Mouse (Mus musculus): Measurements from ENCODE around the gene Pramef8. TPM values are rescaled to one million over a fixed set of nuclear protein-coding genes. Genes with fewer than 3 reads are reported as not detected.
"Not testable (repeated sequence)": the region's sequence is repeated elsewhere in the genome, so short reads cannot be mapped to it uniquely, and the experiment has no call there.

Gene Pramef8
- polyA plus RNA-seq, 1 experiment from 2014 or later = 22.5 TPM

GRCm38 (mm10) chr4:143413621-143414020, 1.4 kb downstream of the Pramef8 start:
- no peak for ATAC-seq (ENCODE audit: low FRiP score, low read depth)
- WGBS = 100% methylated on average over 1 of the region's 1 CpGs
- Histone ChIP-seq H3K36me3 (peaks cover 38% of the 10 kb centered on the region), H3K4me1 (replicated peaks) (peaks cover 8% of the 10 kb centered on the region), H3K9ac (no peak overlapping the region), H3K9me3 (0 out of 2 replicates have a peak, but pooled peaks cover 4% of the 10 kb centered on the region), H3K27ac (replicated peaks) (no peak overlapping the region), H3K27me3 (0 out of 2 replicates have a peak, but pooled peaks cover 3% of the 10 kb centered on the region), H3K4me2 (peak overlapping the region; percentile 55; the same call in 1 of the 2 replicates), H3K4me3 (no peak overlapping the region)

DNA sequence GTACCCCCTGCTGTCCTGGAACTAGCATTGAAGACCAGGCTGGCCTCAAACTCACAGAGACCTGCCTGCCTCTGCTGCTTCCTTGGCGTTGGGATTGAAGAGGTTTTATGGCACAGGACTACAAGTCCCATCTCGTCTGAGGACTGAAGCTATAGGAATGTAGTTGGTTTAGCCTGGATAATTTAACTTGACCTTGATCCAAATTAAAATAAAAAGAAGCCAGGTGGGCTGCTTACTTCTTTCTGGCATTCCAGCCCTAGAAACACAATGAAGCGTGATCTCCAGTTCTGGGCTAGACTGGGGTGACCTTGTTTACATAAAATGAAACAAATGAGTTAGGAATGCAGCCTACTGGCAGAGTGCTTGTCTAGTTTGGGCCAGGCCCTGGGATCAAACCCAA, 1.9 kb downstream of the Pramef8 start:
- H3K4me2 ChIP-seq = no peak overlapping the region
- H3K36me3 ChIP-seq = peaks cover 43% of the 10 kb centered on the region
- H3K4me3 ChIP-seq = no peak overlapping the region
- 94% methylated on average over 3 of the region's 3 CpGs for WGBS
- H3K27ac ChIP-seq (replicated peaks) = no peak overlapping the region
- H3K27me3 ChIP-seq = no peaks in the 10 kb centered on the region
- no peak for ATAC-seq (ENCODE audit: low FRiP score, low read depth)
- H3K9ac ChIP-seq = no peak overlapping the region
- peaks cover 8% of the 10 kb centered on the region for H3K4me1 ChIP-seq (replicated peaks)
- H3K9me3 ChIP-seq = 0 out of 2 replicates have a peak, but pooled peaks cover 4% of the 10 kb centered on the region

GRCm38 (mm10) chr4:143426770-143427169, 14.5 kb downstream of the Pramef8 start:
- H3K36me3 ChIP-seq = peaks cover 12% of the 10 kb centered on the region; the same call in 1 of the 2 replicates
- WGBS = 79% methylated on average over 5 of the region's 5 CpGs
- H3K27me3 ChIP-seq; H3K4me1 ChIP-seq (replicated peaks); ATAC-seq (ENCODE audit: low FRiP score, low read depth); H3K9ac ChIP-seq; H3K4me3 ChIP-seq; H3K9me3 ChIP-seq; H3K4me2 ChIP-seq; H3K27ac ChIP-seq (replicated peaks): not testable (repeated sequence)

GRCm38 (mm10) chr4:143450224-143450623, 38.0 kb downstream of the Pramef8 start, which contains the start of gene Oog4:
Oog4 (minus strand) TSS chr4:143450324.
- 89% methylated on average over 3 of the region's 3 CpGs for WGBS
- H3K4me2 ChIP-seq = no peak within 1 kb of the TSS
- H3K36me3 ChIP-seq = no peaks in the 10 kb centered on the region
- no peak within 1 kb of the TSS for H3K4me3 ChIP-seq
- ATAC-seq (ENCODE audit: low FRiP score, low read depth) = no peak
- no peak within 1 kb of the TSS for H3K9ac ChIP-seq
- no peaks in the 10 kb centered on the region for H3K4me1 ChIP-seq (replicated peaks)
- no peaks in the 10 kb centered on the region for H3K9me3 ChIP-seq
- H3K27ac ChIP-seq (replicated peaks) = no peak within 1 kb of the TSS
- H3K27me3 ChIP-seq = no peaks in the 10 kb centered on the region

Other genes starting within 250 kb of the Pramef8 start
- gene Prdm2, start 199.4 kb upstream of the Pramef8 start, polyA plus RNA-seq (2015; fragmentation: Nextera tagmentation; extraction: Ambion mirVana) = 12.7 and 14.0 TPM in 2 replicates
- gene Pdpn, start 112.9 kb upstream of the Pramef8 start, polyA plus RNA-seq (2015; fragmentation: Nextera tagmentation; extraction: Ambion mirVana) = 53.3 and 55.1 TPM in 2 replicates
- gene Lrrc38, start 62.7 kb upstream of the Pramef8 start, polyA plus RNA-seq (2015; fragmentation: Nextera tagmentation; extraction: Ambion mirVana) = 0.33 and 0.43 TPM in 2 replicates
- not detected in 2 replicates for gene Pramel1, start 18.0 kb upstream of the Pramef8 start, polyA plus RNA-seq (2015; fragmentation: Nextera tagmentation; extraction: Ambion mirVana)
- gene Oog4, start 37.9 kb downstream of the Pramef8 start, polyA plus RNA-seq (2015; fragmentation: Nextera tagmentation; extraction: Ambion mirVana) = not detected in 2 replicates
- gene Gm13043, start 98.9 kb downstream of the Pramef8 start, polyA plus RNA-seq (2015; fragmentation: Nextera tagmentation; extraction: Ambion mirVana) = not detected in 2 replicates
- not detected in 2 replicates for gene Gm13040, start 123.5 kb downstream of the Pramef8 start, polyA plus RNA-seq (2015; fragmentation: Nextera tagmentation; extraction: Ambion mirVana)
- not detected in 2 replicates for gene BC080695, start 139.3 kb downstream of the Pramef8 start, polyA plus RNA-seq (2015; fragmentation: Nextera tagmentation; extraction: Ambion mirVana)
- not detected in 2 replicates for gene Gm13057, start 139.3 kb downstream of the Pramef8 start, polyA plus RNA-seq (2015; fragmentation: Nextera tagmentation; extraction: Ambion mirVana)
- not detected in 2 replicates for gene Gm13083, start 202.6 kb downstream of the Pramef8 start, polyA plus RNA-seq (2015; fragmentation: Nextera tagmentation; extraction: Ambion mirVana)
- not detected in 2 replicates for gene Gm13088, start 244.8 kb downstream of the Pramef8 start, polyA plus RNA-seq (2015; fragmentation: Nextera tagmentation; extraction: Ambion mirVana)